Mouse (Mus musculus) MEL (cell line): ENCODE measurements around the gene Srrm2. TPM values are rescaled to one million over a fixed set of nuclear protein-coding genes. Genes with fewer than 3 reads are reported as not detected.

Source experiments
- DNase-seq: peaks from one replicate; pipeline ENCODE4 v3.0.0; 2011; ENCODE audit warnings: low read depth, low spot score
- H3K27ac ChIP-seq: 2 replicates; pipeline ENCODE4 v1.5.1; 2012; ENCODE audit warnings: low read depth, mild to moderate bottlenecking, control low read depth, low read length, moderate library complexity; ENCODE audit not compliant: control insufficient read depth
- H3K27me3 ChIP-seq, 2 experiments: fragments of 150-350 bp in 1 of 2; sonication (generic) in 1 of 2; 2 replicates each; pipeline ENCODE4 v1.6.1; 2012; ENCODE audit warnings: low read length in 2 of 2, mild to moderate bottlenecking in 2 of 2, improper control_type of control experiment in 1 of 2, moderate library complexity in 1 of 2; ENCODE audit not compliant: insufficient read depth in 2 of 2, control insufficient read depth in 1 of 2
- H3K36me3 ChIP-seq, 2 experiments: 2 replicates each; pipeline ENCODE4 v1.6.1; 2012 to 2014; ENCODE audit warnings: low read length in 2 of 2, improper control_type of control experiment in 1 of 2, inconsistent platforms in 1 of 2, mild to moderate bottlenecking in 1 of 2; ENCODE audit not compliant: insufficient read depth in 2 of 2, control insufficient read depth in 1 of 2
- H3K4me1 ChIP-seq, 2 experiments: fragments of 150-350 bp in 1 of 2; sonication (generic) in 1 of 2; 2 replicates each; pipeline ENCODE4 v1.6.1; 2012; ENCODE audit warnings: low read length in 2 of 2, improper control_type of control experiment in 1 of 2, mild to moderate bottlenecking in 1 of 2; ENCODE audit not compliant: insufficient read depth in 2 of 2, control insufficient read depth in 1 of 2
- H3K4me3 ChIP-seq, 2 experiments: fragments of 150-350 bp in 1 of 2; sonication (generic) in 1 of 2; 2 replicates each; pipeline ENCODE4 v1.5.1; 2012; ENCODE audit warnings: low read depth in 2 of 2, low read length in 2 of 2, mild to moderate bottlenecking in 2 of 2, moderate library complexity in 2 of 2, control low read depth in 1 of 2, improper control_type of control experiment in 1 of 2; ENCODE audit not compliant: control insufficient read depth in 1 of 2, insufficient read depth in 1 of 2
- H3K79me2 ChIP-seq: 2 replicates; pipeline ENCODE4 v1.6.1; 2012; ENCODE audit warnings: mild to moderate bottlenecking, low read length, moderate library complexity; ENCODE audit not compliant: control insufficient read depth, poor library complexity, insufficient read depth
- H3K9ac ChIP-seq: 2 replicates; pipeline ENCODE4 v1.6.1; 2012; ENCODE audit warnings: low read depth, mild to moderate bottlenecking, control low read depth, low read length, moderate library complexity; ENCODE audit not compliant: control insufficient read depth, poor library complexity, severe bottlenecking
- H3K9me3 ChIP-seq: fragments of 150-350 bp; sonication (generic); replicated peaks from 2 replicates; pipeline ENCODE4 v1.6.1; 2012; ENCODE audit warnings: mild to moderate bottlenecking, low read length, improper control_type of control experiment, moderate library complexity; ENCODE audit not compliant: insufficient read depth
- BHLHE40 ChIP-seq: IDR thresholded peaks from 2 replicates; pipeline ENCODE4 v1.6.1; 2012; ENCODE audit warnings: low read depth, mild to moderate bottlenecking, inconsistent platforms, low read length, improper control_type of control experiment, borderline replicate concordance
- CTCF ChIP-seq, 3 experiments: IDR thresholded peaks in 2 of 3; conservative IDR thresholded peaks in 1 of 3; 2 replicates each; pipeline ENCODE4 v1.5.1; 2011 to 2012; ENCODE audit warnings: low read length in 3 of 3, low read depth in 2 of 3, mild to moderate bottlenecking in 2 of 3, improper control_type of control experiment in 1 of 3, inconsistent platforms in 1 of 3, mixed read lengths in 1 of 3, moderate library complexity in 1 of 3; ENCODE audit not compliant: control insufficient read depth in 1 of 3, insufficient read depth in 1 of 3, poor library complexity in 1 of 3, severe bottlenecking in 1 of 3
- EP300 ChIP-seq, 2 experiments: IDR thresholded peaks; 2 replicates each; pipeline ENCODE4 v1.6.1; 2011; ENCODE audit warnings: improper control_type of control experiment in 2 of 2, low read length in 2 of 2, low read depth in 1 of 2, mild to moderate bottlenecking in 1 of 2
- ETS1 ChIP-seq: IDR thresholded peaks from 2 replicates; pipeline ENCODE4 v1.6.1; 2012; ENCODE audit warnings: low read depth, mild to moderate bottlenecking, inconsistent platforms, low read length, improper control_type of control experiment, moderate library complexity
- JUND ChIP-seq: IDR thresholded peaks from 2 replicates; pipeline ENCODE4 v1.6.1; 2011; ENCODE audit warnings: low read depth, mild to moderate bottlenecking, improper control_type of control experiment, low read length
- MAFK ChIP-seq: IDR thresholded peaks from 2 replicates; pipeline ENCODE4 v1.6.1; 2011; ENCODE audit warnings: low read depth, mild to moderate bottlenecking, low read length, improper control_type of control experiment, borderline replicate concordance
- MEF2A ChIP-seq: IDR thresholded peaks from 2 replicates; pipeline ENCODE4 v1.6.1; 2014; ENCODE audit warnings: low read depth, mild to moderate bottlenecking, inconsistent platforms, low read length, improper control_type of control experiment; ENCODE audit not compliant: poor library complexity, insufficient replicate concordance, severe bottlenecking; ENCODE audit errors: extremely low read depth
- MYC ChIP-seq: IDR thresholded peaks from 2 replicates; pipeline ENCODE4 v1.6.1; 2011; ENCODE audit warnings: low read depth, mild to moderate bottlenecking, low read length, improper control_type of control experiment, moderate library complexity
- NELFE ChIP-seq: IDR thresholded peaks from 2 replicates; pipeline ENCODE4 v1.6.1; 2011; ENCODE audit warnings: low read depth, low read length, improper control_type of control experiment
- POLR2AphosphoS2 ChIP-seq: IDR thresholded peaks from 2 replicates; pipeline ENCODE4 v1.6.1; 2011; ENCODE audit warnings: low read length, improper control_type of control experiment
- POLR2AphosphoS5 ChIP-seq: IDR thresholded peaks from 2 replicates; pipeline ENCODE4 v1.6.1; 2012; ENCODE audit warnings: low read depth, borderline replicate concordance, mild to moderate bottlenecking, inconsistent platforms, low read length, moderate library complexity, mixed read lengths
- SIN3A ChIP-seq: IDR thresholded peaks from 2 replicates; pipeline ENCODE4 v1.6.1; 2012; ENCODE audit warnings: low read length, improper control_type of control experiment, inconsistent platforms
- SMC3 ChIP-seq: IDR thresholded peaks from 2 replicates; pipeline ENCODE4 v1.6.1; 2011; ENCODE audit warnings: low read depth, low read length, improper control_type of control experiment
- TAL1 ChIP-seq: IDR thresholded peaks from 2 replicates; pipeline ENCODE4 v1.6.1; 2012; ENCODE audit warnings: mild to moderate bottlenecking, inconsistent platforms, low read length, moderate library complexity, mixed read lengths
- UBTF ChIP-seq: IDR thresholded peaks from 2 replicates; pipeline ENCODE4 v1.6.1; 2012; ENCODE audit warnings: low read depth, mild to moderate bottlenecking, inconsistent platforms, low read length, improper control_type of control experiment, moderate library complexity, borderline replicate concordance; ENCODE audit not compliant: insufficient read depth
- USF1 ChIP-seq: IDR thresholded peaks from 2 replicates; pipeline ENCODE4 v1.6.1; 2014; ENCODE audit warnings: low read depth, mild to moderate bottlenecking, inconsistent platforms, low read length, improper control_type of control experiment, moderate library complexity
- ZC3H11A ChIP-seq: IDR thresholded peaks from 2 replicates; pipeline ENCODE4 v1.6.1; 2012; ENCODE audit warnings: low read depth, mild to moderate bottlenecking, inconsistent platforms, low read length, improper control_type of control experiment
- ZMIZ1 ChIP-seq: IDR thresholded peaks from 2 replicates; pipeline ENCODE4 v1.6.1; 2012; ENCODE audit warnings: low read depth, mild to moderate bottlenecking, inconsistent platforms, low read length, improper control_type of control experiment, moderate library complexity
- polyA plus RNA-seq, 2 experiments: library from polyadenylated mRNA; stranded (reverse) in 1 of 2; unstranded in 1 of 2; fragments of >175 nt in 1 of 2; fragments of >200 nt in 1 of 2; gene quantifications; 2 replicates each; pipeline versions ENCODE4 v1.2.1 to v1.2.4; 2012; ENCODE audit warnings: low replicate concordance in 2 of 2, low read depth in 1 of 2; ENCODE audit not compliant: insufficient read length in 2 of 2, insufficient read depth in 1 of 2, missing spikeins in 1 of 2
- total RNA-seq: library from RNA; depleted of rRNA; stranded (reverse); fragments of 300-350 nt; gene quantifications from 2 replicates; pipeline ENCODE4 v1.2.3, GENCODE M21; 2012

The Srrm2 gene
- total and polyA plus RNA-seq, 3 experiments: 56.2 to 988 (median 505) TPM

- no peaks in the 10 kb centered on the region for H3K79me2 ChIP-seq
- H3K27me3 ChIP-seq: no peaks in the 10 kb centered on the region
- no peak for DNase-seq
- no peaks in the 10 kb centered on the region for H3K9me3 ChIP-seq
- no peak overlapping the region for H3K27ac ChIP-seq
- H3K36me3 ChIP-seq: no peaks in the 10 kb centered on the region
- no peaks in the 10 kb centered on the region for H3K4me1 ChIP-seq
- H3K4me3 ChIP-seq: no peak overlapping the region
- TF ChIP-seq EP300 (IDR thresholded peaks at IDR 0.05; ENCODE audit: low read depth in 1 of 2, low read length in 2 of 2) (no peak), JUND (no peak), MYC (no peak), USF1 (no peak), POLR2AphosphoS5 (no peak), BHLHE40 (no peak), UBTF (no peak), NELFE (no peak), MEF2A (no peak)
- TF ChIP-seq, all 39 proteins: peak for 0
- H3K9ac ChIP-seq: no peak overlapping the region
Observed at GRCm38 (mm10) chr17:23758801-23759200, 31.5 kb upstream of the Srrm2 start.

GRCm38 (mm10) chr17:23760231-23760630, 30.1 kb upstream of the Srrm2 start:
- TF ChIP-seq ZC3H11A (no peak), POLR2AphosphoS5 (no peak), USF1 (no peak), ETS1 (no peak), CTCF (IDR thresholded peaks at IDR 0.05 in 2 of 3, conservative IDR thresholded peaks at IDR 0.05 in 1 of 3; ENCODE audit: control insufficient read depth in 1 of 3, insufficient read depth in 1 of 3, low read depth in 2 of 3, low read length in 3 of 3, poor library complexity in 1 of 3, severe bottlenecking in 1 of 3) (no peak), MAFK (no peak), POLR2AphosphoS2 (no peak), SIN3A (no peak), ZMIZ1 (no peak), MEF2A (no peak), TAL1 (no peak), SMC3 (no peak)
- H3K9ac ChIP-seq: no peak overlapping the region
- H3K9me3 ChIP-seq: no peaks in the 10 kb centered on the region
- no peak overlapping the region for H3K27ac ChIP-seq
- no peaks in the 10 kb centered on the region for H3K79me2 ChIP-seq
- no peak overlapping the region for H3K4me3 ChIP-seq
- DNase-seq: no peak
- no peaks in the 10 kb centered on the region for H3K27me3 ChIP-seq
- no peaks in the 10 kb centered on the region for H3K36me3 ChIP-seq
- H3K4me1 ChIP-seq: no peaks in the 10 kb centered on the region
